Mouse (Mus musculus): ENCODE data around the gene Olfr615. TPM values are rescaled to one million over a fixed set of nuclear protein-coding genes. Genes with fewer than 3 reads are reported as not detected.

Gene Olfr615
- total and polyA plus RNA-seq, 2 experiments = not detected

DNA sequence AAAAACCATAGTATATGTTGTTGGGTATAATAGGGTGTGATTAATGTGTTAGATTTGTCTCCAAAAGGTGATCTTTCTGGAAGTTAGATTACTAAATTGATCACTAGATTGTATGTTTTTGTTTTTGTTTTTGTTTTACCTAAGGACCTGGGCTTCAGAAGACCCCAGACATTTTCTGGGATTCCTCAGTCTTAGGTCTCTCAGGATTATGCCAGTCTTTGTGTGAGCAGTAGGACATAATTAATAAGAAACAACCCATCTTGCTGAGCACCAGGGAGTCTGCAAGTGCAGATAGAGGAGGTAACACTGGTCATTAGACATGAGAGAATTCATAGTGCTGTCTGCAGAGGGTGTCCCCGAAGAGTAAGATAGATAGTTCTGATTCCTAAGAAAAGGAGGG is 16.9 kb downstream of the Olfr615 start, which contains the start of gene Olfr617:
Olfr617 (plus strand) TSS at position 301 of the 400 bp plus-strand sequence.
- Histone ChIP-seq H3K9ac (ENCODE audit: low read depth, low read length) (no peak within 1 kb of the TSS), H3K79me2 (ENCODE audit: control insufficient read depth, insufficient read depth, low read length) (no peaks in the 10 kb centered on the region), H3K4me3 (ENCODE audit: insufficient read depth, low read depth, low read length) (no peak within 1 kb of the TSS), H3K27ac (replicated peaks; ENCODE audit: insufficient read depth, low read depth, low read length) (no peak within 1 kb of the TSS), H3K27me3 (ENCODE audit: control insufficient read depth, insufficient read depth, low read length) (no peaks in the 10 kb centered on the region), H3K36me3 (ENCODE audit: control insufficient read depth, insufficient read depth, low read length) (no peaks in the 10 kb centered on the region), H3K4me1 (ENCODE audit: control insufficient read depth, insufficient read depth, low read length) (no peaks in the 10 kb centered on the region)
- 78% methylated on average over 1 of the region's 1 CpGs for WGBS
- TF ChIP-seq CTCF (IDR thresholded peaks at IDR 0.05; ENCODE audit: low read depth, low read length) (no peak), POLR2A (IDR thresholded peaks at IDR 0.05; ENCODE audit: extremely low read depth, insufficient read depth, low read length) (no peak)
- no peak for DNase-seq (ENCODE audit: extremely low read depth, low read depth, low spot score)

DNA sequence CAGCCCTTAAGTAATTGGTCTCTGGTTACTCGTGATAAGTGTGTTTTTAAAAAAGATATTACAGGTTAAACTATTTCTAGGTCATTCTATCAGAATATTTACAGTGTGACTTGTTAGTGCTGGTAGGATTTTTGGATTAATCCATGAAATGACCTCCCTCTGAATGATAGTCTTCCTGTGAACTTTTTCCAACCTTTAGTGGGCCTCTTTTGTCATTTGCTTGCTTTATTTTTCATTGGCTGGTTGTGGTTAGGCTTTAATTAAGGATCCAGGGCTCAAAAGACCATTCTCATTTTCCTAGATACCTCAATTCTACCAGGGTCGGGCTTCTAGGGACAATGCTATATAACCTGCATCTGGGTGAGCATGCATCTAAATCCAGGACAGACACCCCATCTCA is 33.9 kb downstream of the Olfr615 start, which contains the start of gene Olfr618:
Olfr618 (plus strand) TSS at position 301 of the 400 bp plus-strand sequence.
- Histone ChIP-seq H3K36me3 (ENCODE audit: control insufficient read depth, insufficient read depth, low read length) (no peaks in the 10 kb centered on the region), H3K4me3 (ENCODE audit: insufficient read depth, low read depth, low read length) (no peak within 1 kb of the TSS), H3K27ac (replicated peaks; ENCODE audit: insufficient read depth, low read depth, low read length) (no peak within 1 kb of the TSS), H3K9ac (ENCODE audit: low read depth, low read length) (no peak within 1 kb of the TSS), H3K27me3 (ENCODE audit: control insufficient read depth, insufficient read depth, low read length) (no peaks in the 10 kb centered on the region), H3K79me2 (ENCODE audit: control insufficient read depth, insufficient read depth, low read length) (no peaks in the 10 kb centered on the region), H3K4me1 (ENCODE audit: control insufficient read depth, insufficient read depth, low read length) (no peaks in the 10 kb centered on the region)
- WGBS = 56% methylated on average over 2 of the region's 2 CpGs
- DNase-seq (ENCODE audit: extremely low read depth, low read depth, low spot score) = no peak
- TF ChIP-seq CTCF (IDR thresholded peaks at IDR 0.05; ENCODE audit: low read depth, low read length) = no peak
- TF ChIP-seq POLR2A (IDR thresholded peaks at IDR 0.05; ENCODE audit: extremely low read depth, insufficient read depth, low read length) = no peak

DNA sequence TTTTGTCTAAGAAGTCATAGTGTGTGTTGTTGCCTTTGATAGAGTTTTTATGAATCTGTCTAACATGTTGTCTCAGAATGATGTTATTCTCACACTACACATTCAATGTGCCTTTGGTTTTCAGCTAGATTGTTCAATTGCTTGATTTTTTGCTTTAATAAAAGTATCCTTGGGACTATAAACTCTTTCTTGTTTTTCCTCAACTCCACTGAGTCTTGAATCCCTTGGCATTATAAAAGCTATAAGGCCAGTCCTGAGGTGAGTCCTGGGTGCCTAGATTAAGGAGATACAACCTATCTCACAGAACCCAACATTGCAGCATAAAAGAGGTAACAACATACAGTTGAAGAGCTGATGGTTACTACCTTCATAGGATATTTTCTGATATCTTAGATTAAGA is 44.4 kb downstream of the Olfr615 start, which contains the start of gene Olfr619:
Olfr619 (plus strand) TSS at position 301 of the 400 bp plus-strand sequence.
- Histone ChIP-seq H3K9ac (ENCODE audit: low read depth, low read length) (no peak within 1 kb of the TSS), H3K27me3 (ENCODE audit: control insufficient read depth, insufficient read depth, low read length) (no peaks in the 10 kb centered on the region), H3K79me2 (ENCODE audit: control insufficient read depth, insufficient read depth, low read length) (no peaks in the 10 kb centered on the region), H3K27ac (replicated peaks; ENCODE audit: insufficient read depth, low read depth, low read length) (no peak within 1 kb of the TSS), H3K4me3 (ENCODE audit: insufficient read depth, low read depth, low read length) (no peak within 1 kb of the TSS), H3K36me3 (ENCODE audit: control insufficient read depth, insufficient read depth, low read length) (no peaks in the 10 kb centered on the region), H3K4me1 (ENCODE audit: control insufficient read depth, insufficient read depth, low read length) (no peaks in the 10 kb centered on the region)
- no peak for DNase-seq (ENCODE audit: extremely low read depth, low read depth, low spot score)
- TF ChIP-seq POLR2A (IDR thresholded peaks at IDR 0.05; ENCODE audit: extremely low read depth, insufficient read depth, low read length) = no peak
- TF ChIP-seq CTCF (IDR thresholded peaks at IDR 0.05; ENCODE audit: low read depth, low read length) = no peak

DNA sequence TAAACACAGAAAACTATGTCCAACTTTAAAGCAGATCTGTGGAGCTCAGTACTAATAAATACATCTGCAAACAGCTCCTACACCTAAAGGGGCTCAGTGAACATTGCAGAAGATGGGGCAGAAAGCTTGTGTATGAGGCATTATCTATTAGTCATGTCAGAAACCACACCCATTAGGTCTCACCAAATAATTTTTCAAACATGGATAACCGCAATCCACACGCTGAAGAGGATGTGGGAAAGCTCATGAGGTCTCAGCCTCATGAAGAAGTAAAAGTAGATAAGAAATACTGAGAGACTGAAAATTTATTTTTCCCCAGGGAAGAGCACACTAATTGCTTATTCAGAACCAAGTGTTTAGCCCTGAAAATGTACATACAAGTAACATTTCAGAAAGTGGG is 51.5 kb downstream of the Olfr615 start:
- no peaks in the 10 kb centered on the region for H3K79me2 ChIP-seq (ENCODE audit: control insufficient read depth, insufficient read depth, low read length)
- H3K4me1 ChIP-seq (ENCODE audit: control insufficient read depth, insufficient read depth, low read length) = no peaks in the 10 kb centered on the region
- 79% methylated on average over 2 of the region's 2 CpGs for WGBS
- DNase-seq (ENCODE audit: extremely low read depth, low read depth, low spot score) = no peak
- no peak overlapping the region for H3K4me3 ChIP-seq (ENCODE audit: insufficient read depth, low read depth, low read length)
- TF ChIP-seq POLR2A (IDR thresholded peaks at IDR 0.05; ENCODE audit: extremely low read depth, insufficient read depth, low read length) = no peak
- TF ChIP-seq CTCF (IDR thresholded peaks at IDR 0.05; ENCODE audit: low read depth, low read length) = no peak
- H3K9ac ChIP-seq (ENCODE audit: low read depth, low read length) = no peak overlapping the region
- no peak overlapping the region for H3K27ac ChIP-seq (replicated peaks; ENCODE audit: insufficient read depth, low read depth, low read length)
- H3K36me3 ChIP-seq (ENCODE audit: control insufficient read depth, insufficient read depth, low read length) = no peaks in the 10 kb centered on the region
- no peaks in the 10 kb centered on the region for H3K27me3 ChIP-seq (ENCODE audit: control insufficient read depth, insufficient read depth, low read length)

DNA sequence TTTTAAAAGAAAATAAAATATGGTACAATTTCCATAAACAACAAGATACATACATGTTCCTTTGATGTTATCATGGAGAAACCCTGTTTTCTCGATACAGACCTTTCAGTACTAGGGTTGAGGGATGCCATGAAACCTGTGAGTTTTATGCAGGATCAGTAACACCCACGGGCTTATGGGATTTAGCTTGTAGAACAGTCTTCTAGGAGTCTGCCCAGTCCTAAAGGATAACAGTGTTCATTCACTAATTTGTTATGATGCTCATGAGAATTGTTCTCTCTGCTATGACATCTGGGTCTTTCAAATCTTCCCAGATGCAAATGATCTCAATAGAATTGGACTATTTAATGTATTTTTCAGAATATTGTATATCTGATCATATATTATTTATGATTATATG is 56.6 kb downstream of the Olfr615 start, which contains the start of gene Olfr620:
Olfr620 (minus strand) TSS at position 101 of the 400 bp plus-strand sequence.
- TF ChIP-seq CTCF (IDR thresholded peaks at IDR 0.05; ENCODE audit: low read depth, low read length) (no peak), POLR2A (IDR thresholded peaks at IDR 0.05; ENCODE audit: extremely low read depth, insufficient read depth, low read length) (no peak)
- 59% methylated on average over 2 of the region's 2 CpGs for WGBS
- Histone ChIP-seq H3K27ac (replicated peaks; ENCODE audit: insufficient read depth, low read depth, low read length) (no peak within 1 kb of the TSS), H3K4me3 (ENCODE audit: insufficient read depth, low read depth, low read length) (no peak within 1 kb of the TSS), H3K79me2 (ENCODE audit: control insufficient read depth, insufficient read depth, low read length) (no peaks in the 10 kb centered on the region), H3K9ac (ENCODE audit: low read depth, low read length) (no peak within 1 kb of the TSS), H3K27me3 (ENCODE audit: control insufficient read depth, insufficient read depth, low read length) (no peaks in the 10 kb centered on the region), H3K4me1 (ENCODE audit: control insufficient read depth, insufficient read depth, low read length) (no peaks in the 10 kb centered on the region), H3K36me3 (ENCODE audit: control insufficient read depth, insufficient read depth, low read length) (no peaks in the 10 kb centered on the region)
- no peak for DNase-seq (ENCODE audit: extremely low read depth, low read depth, low spot score)

Other genes with a start within 250 kb of the Olfr615 start
Only the 30 nearest of the 32 such genes appear.
- gene Olfr598, start 232.5 kb upstream of the Olfr615 start, total RNA-seq (2014; rRNA removed) = not detected in 2 replicates
- not detected in 2 replicates for gene Olfr598, start 232.5 kb upstream of the Olfr615 start, polyA plus RNA-seq (2012; rRNA removed)
- gene Olfr599, start 220.2 kb upstream of the Olfr615 start, total RNA-seq (2014; rRNA removed) = not detected in 2 replicates
- not detected in 2 replicates for gene Olfr599, start 220.2 kb upstream of the Olfr615 start, polyA plus RNA-seq (2012; rRNA removed)
- gene Olfr600, start 206.4 kb upstream of the Olfr615 start, total RNA-seq (2014; rRNA removed) = not detected in 2 replicates
- not detected in 2 replicates for gene Olfr600, start 206.4 kb upstream of the Olfr615 start, polyA plus RNA-seq (2012; rRNA removed)
- gene Olfr601, start 193.4 kb upstream of the Olfr615 start, total RNA-seq (2014; rRNA removed) = not detected in 2 replicates
- not detected in 2 replicates for gene Olfr601, start 193.4 kb upstream of the Olfr615 start, polyA plus RNA-seq (2012; rRNA removed)
- gene Olfr603, start 169.9 kb upstream of the Olfr615 start, total RNA-seq (2014; rRNA removed) = not detected in 2 replicates
- gene Olfr603, start 169.9 kb upstream of the Olfr615 start, polyA plus RNA-seq (2012; rRNA removed) = not detected in 2 replicates
- gene Usp17lc, start 141.0 kb upstream of the Olfr615 start, total RNA-seq (2014; rRNA removed) = not detected in 2 replicates
- gene Usp17lc, start 141.0 kb upstream of the Olfr615 start, polyA plus RNA-seq (2012; rRNA removed) = not detected in 2 replicates
- not detected in 2 replicates for gene Olfr605, start 110.6 kb upstream of the Olfr615 start, total RNA-seq (2014; rRNA removed)
- gene Olfr605, start 110.6 kb upstream of the Olfr615 start, polyA plus RNA-seq (2012; rRNA removed) = not detected in 2 replicates
- not detected in 2 replicates for gene Olfr606, start 107.0 kb upstream of the Olfr615 start, total RNA-seq (2014; rRNA removed)
- not detected in 2 replicates for gene Olfr606, start 107.0 kb upstream of the Olfr615 start, polyA plus RNA-seq (2012; rRNA removed)
- not detected in 2 replicates for gene Olfr607, start 91.9 kb upstream of the Olfr615 start, total RNA-seq (2014; rRNA removed)
- gene Olfr607, start 91.9 kb upstream of the Olfr615 start, polyA plus RNA-seq (2012; rRNA removed) = not detected in 2 replicates
- gene Olfr608, start 86.2 kb upstream of the Olfr615 start, total RNA-seq (2014; rRNA removed) = not detected in 2 replicates
- gene Olfr608, start 86.2 kb upstream of the Olfr615 start, polyA plus RNA-seq (2012; rRNA removed) = not detected in 2 replicates
- gene Olfr609, start 58.0 kb upstream of the Olfr615 start, total RNA-seq (2014; rRNA removed) = not detected in 2 replicates
- not detected in 2 replicates for gene Olfr609, start 58.0 kb upstream of the Olfr615 start, polyA plus RNA-seq (2012; rRNA removed)
- not detected in 2 replicates for gene Olfr610, start 44.0 kb upstream of the Olfr615 start, total RNA-seq (2014; rRNA removed)
- gene Olfr610, start 44.0 kb upstream of the Olfr615 start, polyA plus RNA-seq (2012; rRNA removed) = not detected in 2 replicates
- not detected in 2 replicates for gene Olfr611, start 35.2 kb upstream of the Olfr615 start, total RNA-seq (2014; rRNA removed)
- gene Olfr611, start 35.2 kb upstream of the Olfr615 start, polyA plus RNA-seq (2012; rRNA removed) = not detected in 2 replicates
- gene Olfr612, start 13.4 kb upstream of the Olfr615 start, total RNA-seq (2014; rRNA removed) = not detected in 2 replicates
- gene Olfr612, start 13.4 kb upstream of the Olfr615 start, polyA plus RNA-seq (2012; rRNA removed) = not detected in 2 replicates
- not detected in 2 replicates for gene Olfr613, start 8.0 kb upstream of the Olfr615 start, total RNA-seq (2014; rRNA removed)
- gene Olfr613, start 8.0 kb upstream of the Olfr615 start, polyA plus RNA-seq (2012; rRNA removed) = not detected in 2 replicates
- gene Olfr616, start 13.1 kb downstream of the Olfr615 start, total RNA-seq (2014; rRNA removed) = not detected in 2 replicates
- not detected in 2 replicates for gene Olfr616, start 13.1 kb downstream of the Olfr615 start, polyA plus RNA-seq (2012; rRNA removed)
- not detected in 2 replicates for gene Olfr617, start 17.0 kb downstream of the Olfr615 start, total RNA-seq (2014; rRNA removed)
- gene Olfr617, start 17.0 kb downstream of the Olfr615 start, polyA plus RNA-seq (2012; rRNA removed) = not detected in 2 replicates
- not detected in 2 replicates for gene Olfr618, start 34.0 kb downstream of the Olfr615 start, total RNA-seq (2014; rRNA removed)
- not detected in 2 replicates for gene Olfr618, start 34.0 kb downstream of the Olfr615 start, polyA plus RNA-seq (2012; rRNA removed)
- gene Olfr619, start 44.5 kb downstream of the Olfr615 start, total RNA-seq (2014; rRNA removed) = not detected in 2 replicates
- gene Olfr619, start 44.5 kb downstream of the Olfr615 start, polyA plus RNA-seq (2012; rRNA removed) = not detected in 2 replicates
- gene Olfr620, start 56.5 kb downstream of the Olfr615 start, total RNA-seq (2014; rRNA removed) = not detected in 2 replicates
- gene Olfr620, start 56.5 kb downstream of the Olfr615 start, polyA plus RNA-seq (2012; rRNA removed) = not detected in 2 replicates
- not detected in 2 replicates for gene Olfr622, start 86.6 kb downstream of the Olfr615 start, total RNA-seq (2014; rRNA removed)
- gene Olfr622, start 86.6 kb downstream of the Olfr615 start, polyA plus RNA-seq (2012; rRNA removed) = not detected in 2 replicates
- not detected in 2 replicates for gene Olfr623, start 107.6 kb downstream of the Olfr615 start, total RNA-seq (2014; rRNA removed)
- not detected in 2 replicates for gene Olfr623, start 107.6 kb downstream of the Olfr615 start, polyA plus RNA-seq (2012; rRNA removed)
- gene Olfr624, start 115.1 kb downstream of the Olfr615 start, total RNA-seq (2014; rRNA removed) = under 0.01 and 0.07 TPM in 2 replicates
- not detected in 2 replicates for gene Olfr624, start 115.1 kb downstream of the Olfr615 start, polyA plus RNA-seq (2012; rRNA removed)
- not detected in 2 replicates for gene Olfr625-ps1, start 126.6 kb downstream of the Olfr615 start, total RNA-seq (2014; rRNA removed)
- not detected in 2 replicates for gene Olfr625-ps1, start 126.6 kb downstream of the Olfr615 start, polyA plus RNA-seq (2012; rRNA removed)
- gene Olfr243, start 158.6 kb downstream of the Olfr615 start, total RNA-seq (2014; rRNA removed) = not detected in 2 replicates
- gene Olfr243, start 158.6 kb downstream of the Olfr615 start, polyA plus RNA-seq (2012; rRNA removed) = not detected in 2 replicates
- gene Olfr628, start 174.3 kb downstream of the Olfr615 start, total RNA-seq (2014; rRNA removed) = not detected in 2 replicates
- gene Olfr628, start 174.3 kb downstream of the Olfr615 start, polyA plus RNA-seq (2012; rRNA removed) = not detected in 2 replicates
- not detected in 2 replicates for gene Olfr629, start 188.9 kb downstream of the Olfr615 start, total RNA-seq (2014; rRNA removed)
- not detected in 2 replicates for gene Olfr629, start 188.9 kb downstream of the Olfr615 start, polyA plus RNA-seq (2012; rRNA removed)
- gene Olfr630, start 201.3 kb downstream of the Olfr615 start, total RNA-seq (2014; rRNA removed) = not detected in 2 replicates
- gene Olfr630, start 201.3 kb downstream of the Olfr615 start, polyA plus RNA-seq (2012; rRNA removed) = not detected in 2 replicates
- gene Olfr69, start 215.5 kb downstream of the Olfr615 start, total RNA-seq (2014; rRNA removed) = not detected in 2 replicates
- gene Olfr69, start 215.5 kb downstream of the Olfr615 start, polyA plus RNA-seq (2012; rRNA removed) = not detected in 2 replicates
- gene Olfr68, start 223.6 kb downstream of the Olfr615 start, total RNA-seq (2014; rRNA removed) = not detected in 2 replicates
- not detected in 2 replicates for gene Olfr68, start 223.6 kb downstream of the Olfr615 start, polyA plus RNA-seq (2012; rRNA removed)